Mouse (Mus musculus): ENCODE measurements at regions not wholly inside any gene's neighbourhood (a gene's known extent, or its start where the extent isn't known, plus 50 kb on each side); places are given as distances from the start of the nearest gene placed in this dataset.

- TF ChIP-seq CTCF (conservative IDR thresholded peaks at IDR 0.05 in 1 of 2, IDR thresholded peaks at IDR 0.05 in 1 of 2; ENCODE audit: low read depth in 2 of 2, low read length in 2 of 2) (no peak), E2F4 (IDR thresholded peaks at IDR 0.05; ENCODE audit: insufficient replicate concordance, low read depth, low read length) (no peak), NRF1 (IDR thresholded peaks at IDR 0.05; ENCODE audit: low read depth, low read length) (no peak), MAX (IDR thresholded peaks at IDR 0.05; ENCODE audit: low read length) (no peak), POLR2A (IDR thresholded peaks at IDR 0.05; ENCODE audit: low read depth, low read length) (no peak), UBTF (IDR thresholded peaks at IDR 0.05; ENCODE audit: low read depth, low read length) (no peak), TBP (conservative IDR thresholded peaks at IDR 0.05; ENCODE audit: low read depth, low read length) (no peak), HCFC1 (IDR thresholded peaks at IDR 0.05; ENCODE audit: low read depth, low read length) (no peak), MEF2A (IDR thresholded peaks at IDR 0.05; ENCODE audit: borderline replicate concordance, low read depth, low read length) (no peak), ZNF384 (IDR thresholded peaks at IDR 0.05; ENCODE audit: low read depth, low read length) (no peak), USF1 (IDR thresholded peaks at IDR 0.05; ENCODE audit: low read depth, low read length) (no peak), ZMIZ1 (IDR thresholded peaks at IDR 0.05; ENCODE audit: low read depth, low read length) (no peak)
These were observed 98.1 kb upstream of the Pgrmc2 start for GRCm38 (mm10) chr3:41180911-41181310.

Data from CH12.LX (cell line).